Mouse (Mus musculus) urinary bladder, adult 18-20 months (tissue): ENCODE results near the gene Lemd2.
"Not testable (repeated sequence)": the region's sequence is repeated elsewhere in the genome, so short reads cannot be mapped to it uniquely, and the experiment has no call there.

Experiments
- DNase-seq, 2 experiments: peaks; one replicate each; pipeline ENCODE4 v3.0.0; 2022; ENCODE audit warnings: low spot score in 2 of 2, mixed read lengths in 2 of 2

Gene Lemd2

DNA sequence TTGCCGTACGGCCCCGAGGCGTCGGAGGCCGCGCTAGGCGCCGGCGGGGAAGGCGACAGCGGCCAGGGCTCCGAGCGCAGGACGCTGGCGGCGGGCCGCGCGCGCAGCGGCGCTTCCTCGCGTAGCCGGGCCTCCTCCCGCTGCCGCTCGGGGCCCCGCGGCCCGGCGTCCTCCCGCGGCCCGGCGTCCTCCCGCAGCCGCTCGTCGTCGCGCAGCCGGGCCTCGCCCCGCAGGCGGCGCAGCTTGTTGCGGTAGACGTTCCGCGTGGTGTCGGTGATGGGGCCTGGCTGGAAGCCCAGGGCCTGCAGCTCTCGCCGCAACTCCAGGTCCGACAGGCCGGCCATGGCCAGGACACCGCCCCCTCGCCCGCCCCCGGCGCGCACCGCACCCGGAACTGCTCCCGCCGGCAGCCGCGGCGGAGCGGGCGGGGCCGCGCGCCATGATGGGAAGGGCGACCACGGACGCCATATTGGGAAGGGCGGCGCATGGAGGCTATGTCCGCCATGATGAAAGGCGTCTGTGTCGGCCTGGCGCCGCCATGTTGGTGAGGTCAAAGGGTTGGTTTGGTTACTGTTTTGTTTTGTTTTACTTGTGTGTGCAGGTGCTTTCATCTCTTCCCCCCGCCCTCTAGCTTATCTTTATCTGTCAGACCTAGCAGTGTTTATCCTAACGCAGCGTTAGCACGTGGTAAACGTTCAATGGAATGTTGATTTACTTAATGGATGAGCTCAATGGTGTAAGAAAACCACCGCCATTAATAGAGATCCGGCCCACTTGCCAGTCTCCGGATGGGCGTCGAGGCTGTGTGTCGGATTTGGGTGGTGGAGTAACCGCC, at the start of gene Lemd2:
Gene Lemd2 (minus strand): TSS at position 395 of the 835 bp plus-strand sequence.
- DNase-seq, result peak; percentile 92 to 94

DNA sequence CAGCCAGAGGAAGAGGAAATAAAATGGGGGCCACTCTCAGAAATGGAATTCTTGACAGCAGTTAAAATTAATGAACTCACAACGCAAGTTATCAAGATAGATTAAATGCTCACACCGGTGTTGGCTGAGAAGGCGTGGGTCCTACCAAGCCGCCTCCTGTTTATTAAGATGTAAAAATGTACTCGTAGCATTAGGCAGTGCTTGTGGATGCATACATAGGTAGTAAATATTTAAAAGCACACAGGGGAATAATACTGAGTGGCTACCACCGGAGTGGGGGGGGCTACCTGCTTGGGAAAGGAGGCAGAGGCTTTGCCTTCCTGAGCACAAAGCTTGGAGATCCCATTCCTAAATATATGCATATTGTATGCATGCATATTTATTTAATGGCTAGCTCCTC, 46.9 kb upstream of the Lemd2 start:
- no peak for DNase-seq

DNA sequence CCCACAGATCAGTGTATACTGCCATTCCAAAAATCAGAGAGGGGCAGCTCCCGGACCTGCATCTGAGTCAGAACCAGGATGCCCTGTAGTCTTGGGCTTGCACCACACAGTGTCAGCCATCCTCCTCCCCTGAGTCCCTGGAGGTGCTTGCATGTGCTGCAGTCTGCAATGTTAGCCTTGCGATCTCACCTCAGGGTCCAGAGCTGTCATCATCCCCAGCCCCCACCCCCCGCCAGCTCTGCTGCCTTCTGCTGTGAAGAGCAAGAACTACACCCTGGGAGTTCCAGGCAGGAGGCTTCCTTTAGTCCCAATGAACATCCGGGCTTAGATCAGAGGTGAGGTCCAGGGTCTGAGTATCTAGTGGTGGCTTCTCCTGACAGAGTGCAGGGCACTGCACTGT, 46.2 kb upstream of the Lemd2 start:
- DNase-seq, result no peak

DNA sequence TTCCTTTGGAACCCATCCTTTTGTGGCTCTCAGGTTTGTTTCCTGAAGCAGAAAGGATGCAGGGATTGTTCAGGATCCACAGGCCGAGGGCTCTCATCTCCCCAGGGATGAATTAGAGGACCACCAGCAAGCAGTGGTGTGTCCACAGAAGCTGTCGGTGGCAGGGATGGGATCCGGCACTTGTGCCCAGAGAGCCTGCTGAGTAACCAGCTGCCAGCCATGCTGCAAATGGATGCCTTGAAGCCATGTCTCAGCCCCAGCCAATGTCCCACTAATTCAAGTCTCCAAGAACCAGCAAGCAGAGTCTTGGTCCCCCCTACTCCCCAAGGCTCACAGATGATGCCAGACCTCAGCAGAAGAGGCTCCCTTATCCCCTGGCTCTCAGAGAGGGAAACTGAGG, 44.8 kb upstream of the Lemd2 start:
- no peak for DNase-seq

DNA sequence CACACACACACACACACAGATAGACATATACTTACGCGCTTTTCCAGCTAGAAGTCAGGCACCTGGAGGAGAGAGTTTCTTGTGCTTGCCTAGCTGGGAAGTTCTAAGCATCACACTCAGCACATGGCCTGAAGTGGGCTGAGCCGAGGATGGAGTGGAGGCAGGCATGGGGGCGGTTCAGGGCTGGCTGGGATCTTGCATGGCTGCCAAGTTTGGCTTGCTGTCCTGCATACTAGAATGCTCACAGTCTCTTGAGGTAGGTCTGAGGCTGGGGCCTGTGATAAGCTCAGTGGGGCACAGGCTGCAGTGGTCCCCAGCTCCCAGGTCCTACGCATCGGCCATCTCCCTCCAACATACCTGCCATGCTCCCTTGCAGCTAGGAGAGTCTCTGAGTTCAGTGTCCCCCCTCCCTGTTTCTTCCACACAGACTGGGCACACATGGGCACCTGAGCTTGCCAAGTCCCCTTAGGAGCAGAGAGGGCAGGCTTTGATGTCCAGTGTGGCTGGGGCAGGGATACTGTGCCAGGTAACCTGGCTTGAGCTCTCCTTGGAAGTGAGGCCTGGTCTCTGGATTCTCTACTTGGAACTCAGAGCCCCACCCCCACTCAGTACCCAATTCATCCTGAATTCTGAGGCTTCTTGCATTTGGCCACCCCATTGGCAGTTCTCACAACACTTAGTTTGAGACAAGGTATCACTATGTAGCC, 43.6 kb upstream of the Lemd2 start:
- no peak for DNase-seq

DNA sequence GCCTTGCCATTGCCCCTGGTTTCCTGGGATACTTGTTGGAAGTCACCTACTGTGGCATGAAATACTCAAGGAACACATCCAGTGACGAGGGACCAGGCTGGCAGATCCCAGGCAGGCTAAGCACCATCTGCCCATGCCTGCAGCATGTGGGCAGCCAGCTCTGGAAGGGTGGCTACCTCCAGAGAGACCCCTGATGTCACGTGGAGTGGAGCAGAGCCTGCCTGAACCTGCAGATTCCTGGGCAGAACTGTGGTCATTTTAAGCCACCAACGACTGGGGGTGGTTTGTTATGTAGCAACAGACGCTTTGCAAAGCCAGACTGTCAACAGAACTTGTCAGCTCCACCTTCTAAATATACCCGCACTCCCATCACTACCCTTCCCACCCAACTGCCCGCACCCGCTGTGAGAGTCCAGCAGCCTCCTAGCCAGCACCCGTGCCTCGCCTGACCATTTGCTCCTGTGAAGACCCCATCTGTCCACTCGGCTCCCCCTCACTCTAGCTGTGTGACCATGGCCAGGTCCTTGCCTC, 41.6 kb upstream of the Lemd2 start:
- no peak for DNase-seq

DNA sequence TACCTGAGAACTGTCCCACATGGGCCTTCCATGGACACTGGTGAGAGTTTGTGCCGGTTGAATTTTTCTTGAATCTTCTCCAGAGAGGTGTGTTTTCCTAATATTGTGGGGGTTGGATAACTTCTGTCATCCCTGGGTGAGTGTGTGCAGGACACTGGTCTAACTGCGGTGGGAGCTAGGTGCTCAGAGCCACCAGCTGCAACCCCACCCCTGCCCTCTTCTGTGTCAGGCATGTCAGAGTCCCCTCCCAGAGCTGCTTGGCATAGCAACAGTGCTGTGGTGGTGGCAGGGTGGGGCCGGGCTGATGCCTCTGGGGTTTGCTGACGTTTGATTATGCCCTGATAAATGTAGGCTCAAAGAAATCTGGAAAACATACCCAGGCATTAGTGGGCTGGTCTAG, 40.6 kb upstream of the Lemd2 start:
- no peak for DNase-seq

DNA sequence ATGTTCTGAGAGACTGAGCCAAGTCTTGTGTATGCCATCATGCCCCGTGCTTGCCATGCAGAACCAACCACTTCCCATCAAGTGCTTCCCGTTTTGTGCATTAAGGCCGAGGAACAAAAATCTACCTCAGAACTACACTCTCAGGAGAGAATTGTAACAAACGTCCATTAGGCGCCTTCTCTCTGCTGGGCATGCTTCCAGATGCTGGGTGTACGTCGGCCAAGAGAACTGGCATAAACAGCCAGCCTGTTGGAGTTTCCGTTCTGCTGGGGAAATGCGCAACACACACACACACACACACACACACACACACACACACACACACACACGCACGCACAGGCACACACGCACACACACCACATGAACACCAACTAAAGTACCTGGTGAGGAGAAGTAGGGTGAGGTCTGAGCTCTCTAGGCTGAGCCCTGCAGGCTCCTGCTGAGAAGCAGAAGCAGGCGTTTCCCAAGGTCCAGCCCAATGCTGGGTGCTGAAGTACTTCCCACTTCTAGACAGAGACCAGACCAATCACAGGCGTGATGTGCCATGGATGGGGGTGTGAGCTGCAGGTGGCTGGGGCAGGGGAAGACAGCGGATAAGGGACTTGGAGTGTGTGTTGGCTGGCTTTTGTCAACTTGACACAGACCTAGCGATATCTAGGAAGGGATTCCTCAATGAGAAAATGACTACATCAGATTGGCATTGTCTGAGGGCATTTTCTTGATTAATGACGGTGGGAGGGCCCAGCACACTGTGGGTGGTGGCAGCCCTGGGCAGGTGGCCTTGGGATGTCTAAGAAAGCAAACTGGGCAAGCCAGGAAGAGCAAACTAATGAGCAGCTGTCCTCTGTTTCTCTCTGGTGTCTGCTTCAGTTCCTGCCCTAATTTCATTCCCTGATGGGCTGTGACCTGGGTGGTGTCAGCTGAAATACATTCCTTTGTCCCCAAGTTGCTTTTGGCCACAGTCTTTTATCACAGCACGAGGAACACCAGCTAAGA, 38.2 kb upstream of the Lemd2 start:
- peak in 1 of 2 experiments; percentile 27 for DNase-seq

DNA sequence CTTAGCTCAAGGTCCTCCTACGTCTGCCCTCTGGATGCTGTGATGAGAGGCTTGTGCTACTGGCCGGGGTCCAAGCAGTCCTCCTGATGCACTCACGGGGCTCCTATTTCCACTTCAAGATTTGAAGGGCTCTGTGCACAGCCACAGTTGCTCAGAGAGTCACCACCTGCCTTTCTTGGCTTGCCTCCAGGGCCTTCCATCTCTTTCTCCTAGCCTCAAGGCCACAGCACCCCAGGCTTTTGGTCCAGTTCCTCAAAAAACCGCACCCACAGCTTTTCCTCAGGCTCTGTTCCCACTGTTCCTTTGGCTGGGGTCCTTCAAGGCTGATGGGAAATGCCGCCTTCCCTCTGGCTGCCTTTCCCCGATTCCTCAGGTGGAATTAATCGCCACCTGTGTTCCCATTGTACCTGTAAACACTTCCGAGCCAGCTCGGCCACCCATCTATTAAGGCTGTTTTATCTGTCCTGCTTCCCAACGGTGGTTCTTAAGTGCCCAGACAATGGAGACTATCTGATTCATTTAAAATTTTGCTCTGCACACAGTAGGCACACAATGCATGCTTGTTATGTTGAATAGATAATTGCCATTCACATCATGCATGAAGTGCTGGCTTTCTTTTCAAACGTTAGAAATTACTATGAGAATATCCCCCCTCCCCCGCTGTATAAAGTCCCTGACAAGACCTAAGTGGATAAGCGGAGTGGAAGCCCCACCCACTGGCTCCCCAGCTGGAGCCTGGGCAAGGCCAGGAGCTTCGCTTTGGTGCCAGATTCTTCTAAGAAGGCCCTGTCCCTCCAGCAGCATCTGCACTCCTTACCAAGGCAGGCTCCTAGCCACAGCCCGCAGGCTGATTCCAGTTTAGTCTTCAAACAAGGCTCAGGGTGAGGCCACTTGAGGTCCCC, 36.5 kb upstream of the Lemd2 start:
- no peak for DNase-seq

DNA sequence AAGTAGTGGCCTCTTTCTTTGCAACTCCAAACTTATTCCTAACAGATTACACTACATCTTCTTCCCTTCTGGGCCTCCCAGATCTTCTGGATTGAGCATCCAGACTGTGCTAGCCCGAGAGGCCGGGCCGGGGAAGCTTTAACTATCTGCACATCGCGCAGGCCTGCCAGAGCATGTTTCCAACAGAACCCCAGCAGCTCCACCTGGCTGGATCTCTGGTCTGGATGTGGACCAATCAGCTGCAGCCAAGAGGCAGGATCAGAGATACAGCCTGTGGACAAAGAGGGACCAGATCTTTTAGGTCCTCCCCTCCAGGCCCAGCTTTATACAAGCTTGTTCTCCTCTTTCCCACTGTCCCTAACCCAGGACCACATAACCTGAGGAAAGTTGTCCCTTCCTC, 35.7 kb upstream of the Lemd2 start:
- no peak for DNase-seq

DNA sequence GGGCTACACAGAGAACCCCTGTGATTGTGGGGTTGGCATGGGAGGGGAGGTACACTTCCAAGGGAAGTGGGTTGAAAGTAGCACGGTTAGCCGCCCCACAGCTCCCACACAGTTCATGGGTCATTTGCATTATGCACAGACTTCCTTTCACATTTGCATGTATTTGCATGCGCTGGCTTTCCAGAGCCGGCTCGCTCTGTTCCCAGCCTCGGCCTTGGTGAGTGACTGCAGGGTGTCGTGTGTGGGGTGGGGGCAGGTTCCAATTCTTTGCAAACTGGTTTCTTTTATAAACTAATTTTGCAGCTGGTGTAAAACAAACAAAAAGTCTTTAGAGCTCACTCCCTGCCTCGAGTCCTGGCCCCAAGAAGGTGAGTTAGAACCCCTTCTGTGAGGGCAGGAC, 34.4 kb upstream of the Lemd2 start:
- no peak for DNase-seq

DNA sequence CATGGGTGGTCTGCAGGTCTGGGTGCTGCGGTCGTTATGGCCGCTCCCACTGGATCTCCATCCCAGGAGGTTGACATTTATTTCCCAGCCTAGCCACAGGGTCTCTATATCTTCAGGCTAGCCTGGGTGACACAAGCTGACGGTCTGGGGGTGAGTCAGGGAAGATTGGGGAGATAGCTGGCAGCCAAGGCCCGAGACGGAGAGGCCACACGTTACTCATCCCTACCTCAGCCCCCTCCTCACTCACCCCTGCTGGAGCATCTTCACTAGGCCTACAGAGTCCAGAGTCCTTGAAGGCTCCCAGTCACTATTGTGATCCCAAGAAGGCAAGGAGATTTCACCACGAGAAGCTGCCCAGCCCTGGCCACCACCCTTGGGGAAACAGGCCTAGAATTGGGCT, 33.5 kb upstream of the Lemd2 start:
- no peak for DNase-seq

DNA sequence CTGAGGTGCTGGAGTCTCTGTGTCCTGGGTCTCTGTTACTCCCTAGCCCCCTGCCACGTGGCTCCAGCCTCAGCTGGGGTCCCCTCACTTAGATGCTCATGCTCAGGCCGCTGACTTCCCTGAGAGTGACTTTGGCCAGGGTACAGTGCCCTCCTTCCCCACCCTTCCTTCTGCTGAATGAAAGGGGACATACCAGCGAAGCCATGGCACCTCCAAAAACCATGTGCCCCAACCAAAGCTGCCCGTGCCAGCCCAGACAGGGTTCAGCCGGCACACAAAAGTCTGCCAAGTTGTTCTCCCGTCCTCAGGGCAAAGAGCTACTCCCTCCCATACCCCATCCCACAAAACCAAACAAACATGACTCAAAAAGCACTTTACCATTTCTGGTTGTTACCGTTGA, 29.0 kb upstream of the Lemd2 start:
- DNase-seq, result no peak

DNA sequence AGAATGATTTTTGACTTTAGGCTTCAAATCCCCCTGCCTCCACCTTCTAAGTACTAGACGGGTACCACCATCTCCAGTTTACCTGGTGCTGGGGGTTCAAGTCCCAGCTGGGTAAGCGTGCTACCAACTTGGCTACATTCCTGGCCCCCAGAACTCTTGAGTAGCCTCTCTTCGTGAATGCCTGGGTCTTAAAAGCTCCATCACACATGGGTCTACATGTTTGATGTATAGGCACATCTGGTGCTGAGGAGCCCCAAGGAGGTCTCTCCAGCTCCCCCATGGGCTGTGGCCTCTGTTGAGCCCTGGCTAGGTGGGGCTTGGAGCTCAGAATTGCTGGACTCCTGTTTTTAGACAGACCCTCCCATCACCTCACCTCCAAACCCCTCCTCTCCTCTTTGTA, 27.9 kb upstream of the Lemd2 start:
- DNase-seq, result no peak

DNA sequence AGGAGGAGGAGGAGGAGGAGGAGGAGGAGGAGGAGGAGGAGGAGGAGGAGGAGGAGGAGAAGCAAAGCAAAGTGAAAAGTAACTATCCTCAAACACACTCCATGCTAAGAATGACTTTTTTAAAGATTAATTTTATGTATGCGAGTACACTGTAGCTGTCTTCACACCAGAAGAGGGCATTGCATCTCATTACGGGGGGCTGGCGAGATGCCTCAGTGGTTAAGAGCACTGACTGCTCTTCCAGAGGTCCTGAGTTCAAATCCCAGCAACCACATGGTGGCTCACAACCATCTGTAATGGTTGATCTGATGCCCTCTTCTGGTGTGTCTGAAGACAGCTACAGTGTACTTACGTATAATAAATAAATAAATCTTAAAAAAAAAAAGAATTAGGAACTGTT, 27.3 kb upstream of the Lemd2 start:
- DNase-seq, result not testable (repeated sequence)

DNA sequence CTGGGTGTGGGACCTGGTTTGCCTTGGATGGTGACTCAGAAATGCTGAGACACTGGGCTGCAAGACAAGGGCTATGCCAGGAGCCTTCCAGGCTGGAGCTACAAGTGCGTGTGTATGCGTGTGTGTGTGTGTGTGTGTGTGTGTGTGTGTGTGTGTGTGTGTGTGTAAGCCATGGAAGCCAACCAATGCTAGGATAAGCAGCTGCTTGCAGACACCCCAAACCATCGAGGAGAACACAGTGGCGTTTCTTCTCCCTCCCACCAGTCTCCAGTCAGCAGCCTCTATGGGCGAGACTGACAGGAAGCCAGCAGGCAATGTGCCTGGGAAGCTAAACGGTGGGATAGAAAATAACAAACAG, 26.9 kb upstream of the Lemd2 start:
- no peak for DNase-seq

DNA sequence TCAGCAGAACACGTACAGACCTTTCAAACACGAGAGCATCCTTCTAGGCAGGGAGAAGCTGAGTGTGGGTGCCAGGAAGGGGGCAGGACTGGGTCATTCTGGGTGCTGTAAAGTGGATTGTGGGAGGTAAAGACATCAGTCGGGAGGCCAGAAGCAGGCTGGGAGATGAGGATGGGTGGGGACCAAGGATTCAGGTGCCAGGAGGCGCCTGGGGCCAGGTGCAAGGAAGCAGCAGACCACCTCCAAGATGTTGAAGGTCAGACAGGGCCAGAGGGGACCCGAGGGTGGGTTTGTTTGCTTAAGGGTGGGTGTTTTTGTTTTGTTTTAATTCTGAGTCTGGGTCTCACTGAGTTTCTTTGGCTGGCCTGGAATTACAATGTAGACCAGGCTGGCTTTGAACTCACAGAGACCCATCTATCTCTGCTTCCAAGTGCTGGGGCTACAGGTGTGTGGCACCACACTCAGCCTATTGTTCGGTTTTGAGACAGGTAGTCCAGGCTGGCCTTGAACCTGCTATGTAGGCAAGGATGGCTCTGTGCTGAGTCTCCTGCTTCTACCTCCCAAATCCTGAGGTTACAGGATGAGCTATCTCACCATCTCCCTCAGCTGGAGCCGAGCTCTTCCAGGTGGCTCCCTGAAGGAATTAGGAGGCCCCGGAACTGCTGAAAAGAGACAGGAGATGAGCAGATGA, 26.3 kb upstream of the Lemd2 start:
- DNase-seq, result no peak

DNA sequence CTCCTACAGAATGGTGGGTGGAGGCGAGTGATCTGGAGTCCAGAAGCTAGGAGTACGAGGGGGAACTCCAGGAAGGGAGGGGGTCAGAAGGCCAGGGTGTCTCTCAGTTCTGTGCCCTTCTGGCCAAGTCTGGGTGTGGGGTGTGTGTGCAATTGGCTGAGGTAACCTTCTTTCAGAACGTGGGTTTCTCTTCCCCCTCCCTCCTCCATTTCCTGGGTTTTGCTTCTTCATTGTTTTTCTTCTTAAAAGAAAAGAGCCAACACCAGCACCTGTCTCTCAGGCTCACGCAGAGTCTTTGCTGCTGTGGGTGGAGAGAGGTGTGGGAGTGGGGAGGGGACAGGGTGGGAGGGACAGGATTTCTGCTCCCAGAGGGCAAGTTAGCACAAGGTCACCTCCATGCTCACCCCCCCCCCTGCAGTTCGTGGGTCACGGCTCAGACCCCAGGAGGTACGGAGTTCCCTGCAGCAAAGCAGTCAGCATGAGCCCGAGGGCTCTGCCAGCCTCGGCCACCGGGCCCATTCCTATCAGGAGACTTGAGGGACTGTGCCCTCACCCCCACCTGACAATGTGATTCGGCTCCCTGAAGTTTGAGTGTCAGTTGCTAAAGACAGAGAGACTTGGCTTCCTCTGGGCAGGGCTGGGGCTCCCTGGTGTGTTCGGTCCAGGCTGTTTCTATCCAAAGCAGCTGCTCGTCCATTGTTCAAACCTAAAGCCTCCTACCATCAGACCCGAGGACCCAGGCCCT, 25.6 kb upstream of the Lemd2 start:
- DNase-seq, result no peak

DNA sequence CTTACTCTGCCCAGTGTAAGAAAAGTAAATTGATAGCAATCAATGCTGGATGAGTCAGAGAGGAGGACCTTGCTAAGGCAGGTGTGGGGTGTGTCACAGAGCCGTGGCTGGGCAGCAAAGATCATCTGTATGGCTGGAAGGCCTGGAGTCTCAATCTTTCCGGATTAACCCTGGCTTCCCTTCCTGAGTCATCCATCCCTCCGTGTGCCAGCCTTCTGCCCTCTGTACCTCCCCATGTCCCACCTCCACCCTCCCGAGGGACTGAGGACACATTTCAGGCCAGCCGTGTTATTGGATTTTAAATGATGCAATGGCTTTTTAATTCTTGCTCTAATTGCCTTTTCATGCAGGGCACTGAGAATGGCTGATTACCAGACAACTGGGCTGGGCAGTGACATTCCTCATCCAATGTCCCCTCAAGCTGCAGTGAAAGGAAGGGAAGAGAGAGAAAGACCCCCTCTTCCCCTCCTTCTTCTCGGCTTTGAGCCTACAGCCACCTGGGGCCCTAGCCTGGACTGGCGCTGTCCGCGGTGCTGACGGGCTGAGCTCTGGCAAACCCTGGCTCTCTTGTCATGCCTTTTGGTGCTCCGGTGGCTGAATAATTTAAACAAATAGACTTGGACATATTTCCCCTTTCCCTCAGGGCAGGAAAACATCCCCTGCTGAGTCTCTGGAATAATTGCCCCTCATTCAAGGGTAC, 24.1 kb upstream of the Lemd2 start:
- peak in 1 of 2 experiments; percentile 53 for DNase-seq
